Mouse (Mus musculus) thymus, adult 2 months (tissue): ENCODE data around the gene Olfm4.

ENCODE experiments used
- CTCF ChIP-seq: fragments of 200-500 bp; IDR thresholded peaks from 2 replicates; pipeline ENCODE4 v1.5.1; 2012; ENCODE audit warnings: mild to moderate bottlenecking, control low read depth, low read length, moderate library complexity, borderline replicate concordance; ENCODE audit not compliant: control insufficient read depth, poor library complexity, insufficient read depth; ENCODE audit errors: extremely low read depth
- POLR2A ChIP-seq: fragments of 200-500 bp; IDR thresholded peaks from 2 replicates; pipeline ENCODE4 v1.6.1; 2012; ENCODE audit warnings: mild to moderate bottlenecking, low read length, control low read depth, moderate library complexity; ENCODE audit not compliant: control insufficient read depth, poor library complexity, insufficient read depth; ENCODE audit errors: extremely low read depth

- TF ChIP-seq CTCF (no peak), POLR2A (no peak)
These were observed 63.7 kb downstream of the Olfm4 start for GRCm38 (mm10) chr14:80047368-80048101.
